Mouse (Mus musculus) embryonic facial prominence, embryonic 15.5 days (tissue): Measurements from ENCODE around the gene Atg10. TPM values are rescaled to one million over a fixed set of nuclear protein-coding genes. Genes with fewer than 3 reads are reported as not detected.

ENCODE experiments used
- ATAC-seq: fragments of 200-750 bp; cut with Nextera tagmentation; 2 replicates; pipeline ENCODE4 v1.8.0; 2017; ENCODE audit warnings: low read depth, moderate TSS enrichment; ENCODE audit not compliant: insufficient number of reproducible peaks, low FRiP score, low TSS enrichment
- H3K27ac ChIP-seq: fragments of 300-500 bp; sonication (generic); replicated peaks from 2 replicates; pipeline ENCODE4 v1.5.1; 2015; ENCODE audit warnings: mild to moderate bottlenecking, inconsistent platforms
- H3K27me3 ChIP-seq: fragments of 300-500 bp; sonication (generic); 2 replicates; pipeline ENCODE4 v1.6.1; 2015; ENCODE audit warnings: inconsistent platforms
- H3K36me3 ChIP-seq: fragments of 300-500 bp; sonication (generic); 2 replicates; pipeline ENCODE4 v1.6.1; 2015; ENCODE audit warnings: mild to moderate bottlenecking, inconsistent platforms
- H3K4me1 ChIP-seq: fragments of 300-500 bp; sonication (generic); 2 replicates; pipeline ENCODE4 v1.6.1; 2015; ENCODE audit warnings: inconsistent platforms
- H3K4me2 ChIP-seq: fragments of 300-500 bp; sonication (generic); replicated peaks from 2 replicates; pipeline ENCODE4 v1.6.1; 2015; ENCODE audit warnings: mild to moderate bottlenecking, inconsistent platforms
- H3K4me3 ChIP-seq: fragments of 300-500 bp; sonication (generic); replicated peaks from 2 replicates; pipeline ENCODE4 v1.5.1; 2015; ENCODE audit warnings: mild to moderate bottlenecking, inconsistent platforms
- H3K9ac ChIP-seq: fragments of 300-500 bp; sonication (generic); 2 replicates; pipeline ENCODE4 v1.6.1; 2015; ENCODE audit warnings: inconsistent platforms
- H3K9me3 ChIP-seq: fragments of 300-500 bp; sonication (generic); replicated peaks from 2 replicates; pipeline ENCODE4 v1.6.1; 2016; ENCODE audit warnings: inconsistent platforms
- WGBS: fragments of 180-500 bp; shearing (Covaris S2); methylation state at CpG from one replicate; pipeline ENCODE4 v1.1.7; 2015; 5-methylcytosine and 5-hydroxymethylcytosine counted together
- polyA plus RNA-seq: library from polyadenylated mRNA; unstranded; fragments of >200 nt; fragmentation: Nextera tagmentation; extraction: Ambion mirVana; gene quantifications from 2 replicates; pipeline ENCODE4 v1.2.1, GENCODE M21; 2015

Gene Atg10
- polyA plus RNA-seq, 1 experiment from 2014 or later: 19.6 TPM

DNA sequence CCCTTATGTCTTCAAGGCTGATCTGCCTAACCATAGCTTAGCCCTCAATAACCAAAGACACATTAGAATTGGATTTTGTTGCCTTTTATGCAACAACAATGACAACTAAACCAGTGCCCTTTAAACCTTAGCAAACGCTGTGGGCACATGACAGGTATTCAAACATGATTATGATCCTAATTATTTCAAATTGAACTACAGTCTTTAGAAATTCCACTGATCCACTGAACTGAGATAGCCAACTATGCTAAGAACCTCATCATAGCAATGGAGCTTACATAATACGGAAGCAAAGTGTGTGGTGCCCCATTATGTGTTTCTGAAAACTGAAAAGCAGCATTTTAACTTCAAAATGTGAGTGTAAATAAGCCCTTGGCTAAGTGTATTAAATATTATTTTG, 191.9 kb downstream of the Atg10 start:
- Histone ChIP-seq H3K4me1 (no peaks in the 10 kb centered on the region), H3K27me3 (no peaks in the 10 kb centered on the region), H3K36me3 (no peaks in the 10 kb centered on the region), H3K9ac (no peak overlapping the region), H3K27ac (no peak overlapping the region), H3K4me3 (no peak overlapping the region), H3K4me2 (no peak overlapping the region), H3K9me3 (no peaks in the 10 kb centered on the region)
- WGBS: 81% methylated on average over 2 of the region's 2 CpGs
- ATAC-seq: no peak

DNA sequence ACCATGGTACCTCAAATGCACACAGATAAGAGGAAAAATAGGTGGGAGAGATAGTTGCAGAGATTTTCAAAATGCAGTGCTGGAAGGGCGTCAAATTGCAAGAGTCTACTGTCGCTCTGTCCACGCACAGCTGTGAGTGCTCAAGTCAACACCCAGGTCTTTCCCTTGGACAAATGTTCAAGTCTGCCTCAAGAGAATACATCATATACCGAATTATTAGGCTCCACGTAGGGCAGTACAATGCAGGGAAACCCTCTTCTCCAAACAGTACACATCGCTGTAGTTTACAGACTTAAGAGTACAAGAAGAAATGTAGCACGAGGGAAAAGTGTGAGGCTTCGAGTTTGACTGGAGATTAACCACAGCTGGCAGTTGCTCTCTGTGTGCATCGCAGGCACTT, 200.3 kb downstream of the Atg10 start:
- ATAC-seq: no peak
- H3K9ac ChIP-seq: no peak overlapping the region

GRCm38 (mm10) chr13:91011851-91012250, 211.9 kb downstream of the Atg10 start:
- no peaks in the 10 kb centered on the region for H3K9me3 ChIP-seq
- H3K36me3 ChIP-seq: no peaks in the 10 kb centered on the region
- H3K4me2 ChIP-seq: no peak overlapping the region
- no peak overlapping the region for H3K27ac ChIP-seq
- H3K4me3 ChIP-seq: no peak overlapping the region
- ATAC-seq: no peak
- no peak overlapping the region for H3K9ac ChIP-seq
- H3K4me1 ChIP-seq: no peaks in the 10 kb centered on the region
- no peaks in the 10 kb centered on the region for H3K27me3 ChIP-seq
- WGBS: 47% methylated on average over 3 of the region's 3 CpGs

More for the DNA sequence above, 200.3 kb downstream of the Atg10 start:
- Histone ChIP-seq H3K4me3 (no peak overlapping the region), H3K4me2 (no peak overlapping the region), H3K36me3 (no peaks in the 10 kb centered on the region), H3K4me1 (no peaks in the 10 kb centered on the region), H3K27me3 (no peaks in the 10 kb centered on the region), H3K27ac (no peak overlapping the region), H3K9me3 (no peaks in the 10 kb centered on the region)
- 81% methylated on average over 9 of the region's 9 CpGs for WGBS

DNA sequence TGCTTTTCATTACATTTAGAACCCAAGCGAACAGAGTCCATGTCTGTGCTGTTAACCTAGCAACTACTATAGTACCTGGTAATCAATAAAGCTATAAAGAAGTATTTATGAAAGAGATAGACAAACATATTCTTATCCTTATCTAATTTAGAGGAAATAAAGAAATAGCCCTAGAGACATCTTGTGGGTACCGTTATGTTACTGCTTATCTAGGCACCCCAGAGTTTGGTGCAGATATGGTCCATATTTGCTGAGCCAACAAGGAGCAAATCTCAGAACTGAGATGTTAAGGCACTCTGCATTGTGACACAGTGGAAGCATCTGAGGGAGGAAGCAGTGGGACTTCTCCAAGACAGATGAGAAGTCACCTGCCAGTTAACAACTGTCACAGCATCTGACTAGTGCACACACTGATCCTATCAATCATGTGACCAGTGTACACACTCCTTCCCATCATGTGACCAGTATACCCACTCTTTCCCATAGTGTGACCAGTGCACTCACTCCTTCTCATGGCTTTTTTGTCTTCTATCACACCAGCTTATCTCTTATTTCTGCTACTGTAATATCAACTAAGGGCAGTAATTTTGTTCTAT, 228.6 kb downstream of the Atg10 start:
- H3K9me3 ChIP-seq: no peaks in the 10 kb centered on the region
- H3K4me2 ChIP-seq: no peak overlapping the region
- H3K4me1 ChIP-seq: no peaks in the 10 kb centered on the region
- H3K4me3 ChIP-seq: no peak overlapping the region
- 87% methylated on average over 2 of the region's 2 CpGs for WGBS
- ATAC-seq: no peak
- H3K36me3 ChIP-seq: no peaks in the 10 kb centered on the region
- H3K27me3 ChIP-seq: no peaks in the 10 kb centered on the region
- no peak overlapping the region for H3K9ac ChIP-seq
- H3K27ac ChIP-seq: no peak overlapping the region

- H3K9ac ChIP-seq: no peak overlapping the region
- H3K9me3 ChIP-seq: no peaks in the 10 kb centered on the region
- no peaks in the 10 kb centered on the region for H3K4me1 ChIP-seq
- ATAC-seq: no peak
- no peaks in the 10 kb centered on the region for H3K36me3 ChIP-seq
- H3K27me3 ChIP-seq: no peaks in the 10 kb centered on the region
- H3K4me3 ChIP-seq: no peak overlapping the region
- WGBS: 75% methylated on average over 13 of the region's 13 CpGs
- no peak overlapping the region for H3K27ac ChIP-seq
- H3K4me2 ChIP-seq: no peak overlapping the region
These were observed 230.2 kb downstream of the Atg10 start for GRCm38 (mm10) chr13:90993602-90994001.

DNA sequence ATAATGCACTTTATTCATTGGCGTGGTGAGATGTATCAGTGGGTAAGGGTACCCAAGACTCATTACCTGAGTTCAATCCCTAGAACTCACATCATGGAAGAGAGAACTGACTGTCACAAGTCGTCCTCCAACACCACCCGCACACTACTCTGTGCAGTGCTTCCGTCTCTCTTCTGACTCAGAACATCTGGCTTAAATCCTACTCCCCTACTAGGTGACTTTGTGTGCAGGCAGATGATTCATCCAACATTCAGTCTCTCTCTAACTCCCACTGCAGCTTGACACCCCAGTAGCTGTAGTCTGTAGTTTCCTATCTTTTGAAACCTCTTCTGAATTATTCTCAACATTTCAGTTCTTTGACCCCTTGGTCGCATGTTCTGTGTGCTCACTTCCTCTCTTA, 230.8 kb downstream of the Atg10 start:
- Histone ChIP-seq H3K9ac (no peak overlapping the region), H3K9me3 (no peaks in the 10 kb centered on the region), H3K4me1 (no peaks in the 10 kb centered on the region), H3K36me3 (no peaks in the 10 kb centered on the region), H3K27me3 (no peaks in the 10 kb centered on the region), H3K4me2 (no peak overlapping the region), H3K4me3 (no peak overlapping the region), H3K27ac (no peak overlapping the region)
- ATAC-seq: no peak
- 73% methylated on average over 5 of the region's 5 CpGs for WGBS

- H3K27me3 ChIP-seq: no peaks in the 10 kb centered on the region
- no peaks in the 10 kb centered on the region for H3K4me1 ChIP-seq
- ATAC-seq: no peak
- no peak overlapping the region for H3K9ac ChIP-seq
- no peak overlapping the region for H3K4me3 ChIP-seq
- H3K27ac ChIP-seq: no peak overlapping the region
- no peaks in the 10 kb centered on the region for H3K36me3 ChIP-seq
- no peak overlapping the region for H3K4me2 ChIP-seq
- 43% methylated on average over 3 of the region's 3 CpGs for WGBS
- no peaks in the 10 kb centered on the region for H3K9me3 ChIP-seq
These were observed 235.5 kb downstream of the Atg10 start for GRCm38 (mm10) chr13:90988226-90988625.

DNA sequence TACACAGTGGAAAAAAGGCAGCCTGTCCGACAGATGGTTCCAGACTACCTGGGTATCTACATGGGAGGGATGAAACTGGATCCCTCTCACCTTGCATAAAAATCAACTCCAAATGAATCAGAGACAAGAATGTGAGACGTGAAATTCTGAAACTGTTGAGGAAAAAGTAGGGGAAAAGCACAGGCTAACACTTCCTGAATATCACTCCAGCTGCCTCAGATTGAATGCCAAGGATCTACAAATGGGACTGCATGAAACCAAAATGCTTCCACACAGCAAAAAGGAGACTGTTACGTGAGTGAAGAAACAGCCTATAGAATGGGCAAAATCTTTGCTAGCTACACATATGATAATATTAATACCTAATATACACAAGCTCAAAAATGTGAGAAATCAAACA, 238.4 kb downstream of the Atg10 start:
- no peak overlapping the region for H3K4me2 ChIP-seq
- no peaks in the 10 kb centered on the region for H3K4me1 ChIP-seq
- no peak overlapping the region for H3K9ac ChIP-seq
- H3K36me3 ChIP-seq: no peaks in the 10 kb centered on the region
- WGBS: 64% methylated on average over 3 of the region's 3 CpGs
- no peaks in the 10 kb centered on the region for H3K27me3 ChIP-seq
- H3K27ac ChIP-seq: no peak overlapping the region
- H3K4me3 ChIP-seq: no peak overlapping the region
- no peak for ATAC-seq
- no peaks in the 10 kb centered on the region for H3K9me3 ChIP-seq

DNA sequence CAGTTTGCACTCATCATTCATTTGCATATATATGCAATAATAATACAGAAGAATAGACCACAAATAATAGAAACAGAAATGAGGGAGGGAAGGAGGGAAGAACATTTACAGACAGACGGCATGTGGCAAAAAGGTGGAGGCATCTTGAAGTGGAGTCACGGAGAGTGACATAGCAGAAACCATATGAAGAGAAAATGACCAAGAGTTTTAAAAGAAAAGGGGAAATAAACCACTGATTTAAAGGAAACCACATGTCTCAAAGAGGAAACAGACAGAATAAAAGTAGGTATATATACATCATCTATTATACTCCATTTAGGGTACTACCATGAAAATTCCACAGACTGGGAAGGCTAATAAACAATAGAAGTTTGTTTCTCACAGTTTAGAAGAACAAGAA, 239.7 kb downstream of the Atg10 start:
- H3K4me1 ChIP-seq: no peaks in the 10 kb centered on the region
- WGBS: 42% methylated on average over 2 of the region's 2 CpGs
- no peak for ATAC-seq
- no peaks in the 10 kb centered on the region for H3K27me3 ChIP-seq
- no peak overlapping the region for H3K4me3 ChIP-seq
- no peak overlapping the region for H3K27ac ChIP-seq
- H3K9me3 ChIP-seq: no peaks in the 10 kb centered on the region
- H3K4me2 ChIP-seq: no peak overlapping the region
- H3K9ac ChIP-seq: no peak overlapping the region
- H3K36me3 ChIP-seq: no peaks in the 10 kb centered on the region

DNA sequence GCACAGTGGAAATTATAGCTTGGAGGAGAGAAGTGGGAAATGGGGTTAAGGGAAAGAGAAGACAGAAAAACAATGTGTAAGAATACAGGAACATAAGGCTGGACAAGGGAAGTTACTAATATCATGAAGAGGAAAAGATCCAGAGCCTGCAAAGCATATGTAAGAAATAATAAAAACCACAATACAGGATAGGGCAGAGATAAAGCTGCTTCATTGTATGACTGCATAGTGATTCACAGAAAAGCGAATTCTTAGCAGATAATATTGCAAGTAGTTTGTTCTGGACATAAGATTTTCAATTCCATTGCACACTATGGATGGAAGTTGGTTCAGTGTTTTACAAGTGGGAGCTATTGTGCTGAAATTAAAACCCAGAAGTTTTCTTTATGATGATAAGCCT, 242.0 kb downstream of the Atg10 start:
- no peaks in the 10 kb centered on the region for H3K27me3 ChIP-seq
- WGBS: 89% methylated on average over 1 of the region's 1 CpGs
- no peak overlapping the region for H3K4me3 ChIP-seq
- no peaks in the 10 kb centered on the region for H3K4me1 ChIP-seq
- no peak overlapping the region for H3K9ac ChIP-seq
- H3K4me2 ChIP-seq: no peak overlapping the region
- no peak overlapping the region for H3K27ac ChIP-seq
- ATAC-seq: no peak
- no peaks in the 10 kb centered on the region for H3K9me3 ChIP-seq
- H3K36me3 ChIP-seq: no peaks in the 10 kb centered on the region

DNA sequence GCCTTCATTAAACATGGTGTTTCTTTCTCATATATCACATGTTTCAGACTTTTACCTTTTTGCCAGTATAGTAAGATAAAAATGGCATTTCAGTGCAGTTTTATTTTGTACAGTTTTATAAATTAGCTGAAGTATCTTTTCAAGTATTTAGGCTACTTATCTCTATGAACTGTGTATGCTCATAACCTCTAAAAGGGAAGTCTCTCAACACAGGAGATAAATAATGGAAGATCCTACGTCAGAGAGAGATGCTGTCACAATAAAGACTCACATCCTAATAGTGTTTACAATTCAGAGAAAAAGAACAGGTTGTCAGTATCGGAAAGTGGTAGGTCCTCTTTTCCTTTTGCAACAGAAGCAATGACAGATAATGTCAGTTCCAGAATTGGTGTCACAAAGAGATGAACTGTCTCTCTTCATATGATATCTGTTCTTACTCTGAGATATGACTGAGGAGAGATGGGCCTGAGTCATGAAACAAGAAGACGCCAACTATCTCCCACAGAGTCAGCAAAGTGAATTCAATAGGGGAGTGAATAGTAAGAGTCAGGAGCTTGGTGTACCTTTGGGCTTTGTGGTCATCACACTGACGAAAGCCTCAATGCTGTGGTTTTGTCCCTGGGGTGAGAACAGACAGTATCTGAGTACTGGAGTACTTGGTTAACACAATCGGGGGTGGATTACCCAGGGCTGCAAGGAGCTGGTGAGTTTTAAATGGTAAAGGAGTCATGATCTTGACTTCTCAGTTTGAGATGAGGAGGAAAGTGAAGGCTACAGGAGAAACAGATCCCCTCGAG, 242.7 kb downstream of the Atg10 start:
- 84% methylated on average over 6 of the region's 6 CpGs for WGBS
- Histone ChIP-seq H3K4me3 (no peak overlapping the region), H3K36me3 (no peaks in the 10 kb centered on the region), H3K9me3 (no peaks in the 10 kb centered on the region), H3K4me2 (no peak overlapping the region), H3K4me1 (no peaks in the 10 kb centered on the region), H3K27me3 (no peaks in the 10 kb centered on the region), H3K9ac (no peak overlapping the region), H3K27ac (no peak overlapping the region)
- ATAC-seq: no peak

DNA sequence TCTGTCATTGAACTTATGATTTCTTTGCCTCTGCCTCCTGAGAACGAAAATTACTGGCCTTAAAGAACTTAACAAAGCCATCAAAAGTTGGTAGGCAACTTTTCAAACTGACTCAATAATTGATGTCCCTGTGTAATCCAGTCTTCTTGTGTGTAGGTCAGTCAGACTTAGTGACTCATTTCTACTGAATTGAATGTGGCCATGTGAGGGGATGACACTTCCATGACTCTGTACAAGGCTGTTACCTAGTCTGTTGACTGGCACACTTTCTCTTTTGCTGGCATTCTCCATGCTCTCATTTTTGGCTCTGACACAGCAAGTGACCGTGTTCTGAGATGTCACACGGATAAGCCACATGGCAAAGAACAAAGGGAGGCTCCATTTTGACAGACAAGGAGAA, 246.7 kb downstream of the Atg10 start:
- ATAC-seq: no peak
- 79% methylated on average over 3 of the region's 3 CpGs for WGBS
- H3K9me3 ChIP-seq: no peaks in the 10 kb centered on the region

More for the DNA sequence above, 246.7 kb downstream of the Atg10 start:
- Histone ChIP-seq H3K27me3 (no peaks in the 10 kb centered on the region), H3K4me2 (no peak overlapping the region), H3K36me3 (no peaks in the 10 kb centered on the region), H3K9ac (no peak overlapping the region), H3K4me3 (no peak overlapping the region), H3K4me1 (no peaks in the 10 kb centered on the region), H3K27ac (no peak overlapping the region)
